Mouse (Mus musculus): ENCODE results near the gene Hoxc5.

Hoxc5 gene

DNA sequence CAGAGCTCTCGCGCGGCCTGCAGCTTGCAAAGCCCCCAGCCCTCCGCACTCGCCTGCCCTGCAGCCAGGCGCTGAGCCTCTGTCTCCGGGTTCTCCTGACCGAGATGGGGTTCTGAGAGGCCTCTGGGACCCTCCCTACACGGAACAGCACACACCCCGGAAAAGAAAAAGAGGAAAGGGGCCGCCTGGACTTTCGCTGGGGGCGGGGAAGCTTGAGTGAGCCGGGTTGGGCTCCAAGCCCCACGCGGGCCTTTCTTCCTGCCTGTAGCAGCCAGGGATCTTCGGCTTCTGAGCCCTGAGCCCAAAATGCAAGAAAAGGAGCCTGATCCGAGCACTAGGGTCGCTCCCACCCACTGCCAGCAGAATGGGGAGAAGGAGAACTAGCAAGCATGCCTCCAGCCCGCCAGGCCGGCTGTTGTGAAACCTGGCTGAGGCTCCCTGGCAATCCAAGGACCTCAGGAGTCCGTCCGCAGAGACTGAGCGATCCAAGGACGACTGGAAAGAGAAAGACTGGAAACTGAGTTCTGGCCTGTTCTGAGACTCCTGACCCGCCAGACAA lies 44.8 kb downstream of the Hoxc5 start:
- peak; percentile 84 for DNase-seq

DNA sequence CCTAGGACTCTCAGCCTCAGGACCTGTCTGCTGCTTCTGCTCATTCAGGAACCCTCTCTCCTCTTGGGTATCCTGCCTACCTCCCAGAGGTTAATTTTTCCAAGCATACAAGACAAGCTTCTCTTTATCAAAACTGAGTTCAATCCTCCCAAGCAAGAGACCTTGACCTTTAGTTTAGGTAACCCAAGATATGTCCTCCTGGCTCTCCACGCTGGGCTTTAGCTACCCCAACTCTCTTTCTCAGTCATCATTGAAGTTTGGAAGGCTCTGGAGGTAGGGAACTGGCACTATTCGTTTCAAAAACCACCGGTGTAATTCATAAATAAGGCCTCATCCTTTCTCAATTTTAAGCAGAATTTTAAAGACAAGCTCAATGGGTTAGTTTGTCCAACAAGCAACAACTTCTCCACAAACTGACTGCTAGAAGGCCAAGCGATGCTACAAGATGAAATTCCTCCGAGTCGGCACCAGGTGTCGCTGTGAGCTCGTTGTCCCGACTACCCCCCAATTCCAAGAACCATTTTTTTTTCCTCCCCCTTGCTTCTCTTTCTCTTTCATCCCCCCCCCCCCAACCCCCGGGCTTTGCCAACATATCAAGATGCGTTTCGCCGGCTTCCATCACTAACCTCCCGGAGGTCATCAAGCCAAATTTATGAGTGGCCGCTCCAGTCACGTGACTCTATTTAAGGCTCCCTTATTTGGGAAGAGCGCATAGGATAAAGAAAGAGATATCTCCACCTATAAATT lies 46.2 kb downstream of the Hoxc5 start:
- DNase-seq, result peak; percentile 90

DNA sequence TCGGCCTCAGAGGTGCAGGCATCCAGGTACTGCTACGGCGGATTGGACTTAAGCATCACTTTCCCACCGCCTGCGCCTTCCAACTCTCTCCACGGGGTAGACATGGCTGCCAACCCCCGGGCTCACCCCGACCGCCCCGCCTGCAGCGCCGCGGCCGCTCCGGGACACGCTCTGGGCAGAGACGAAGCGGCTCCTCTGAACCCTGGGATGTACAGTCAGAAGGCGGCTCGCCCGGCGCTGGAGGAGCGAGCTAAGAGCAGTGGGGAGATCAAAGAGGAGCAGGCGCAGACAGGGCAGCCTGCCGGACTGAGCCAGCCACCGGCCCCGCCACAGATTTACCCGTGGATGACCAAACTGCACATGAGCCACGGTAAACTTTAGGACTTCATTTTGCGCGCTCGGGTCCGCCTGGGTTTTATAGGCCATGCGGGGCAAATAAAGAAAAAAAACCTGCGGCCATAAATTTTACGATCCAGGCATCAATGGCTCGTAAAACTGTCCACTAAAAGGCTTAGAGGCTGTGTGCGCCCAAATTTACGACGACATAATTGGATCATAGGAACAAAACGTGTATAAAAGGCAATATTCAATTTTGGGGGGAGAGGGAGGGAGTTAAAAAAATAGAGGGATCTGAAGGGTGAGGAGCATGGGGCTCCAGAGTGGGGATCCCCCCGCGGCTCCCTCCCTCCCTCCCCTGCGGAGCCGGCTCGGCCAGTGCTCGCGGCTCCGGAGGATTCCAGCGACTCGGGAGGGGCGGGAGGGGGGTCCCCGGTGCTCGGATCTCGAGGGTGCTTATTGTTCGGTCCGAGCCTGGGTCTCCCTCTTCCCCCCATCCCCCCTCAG lies 47.1 kb downstream of the Hoxc5 start:
- DNase-seq, result peak; percentile 90

DNA sequence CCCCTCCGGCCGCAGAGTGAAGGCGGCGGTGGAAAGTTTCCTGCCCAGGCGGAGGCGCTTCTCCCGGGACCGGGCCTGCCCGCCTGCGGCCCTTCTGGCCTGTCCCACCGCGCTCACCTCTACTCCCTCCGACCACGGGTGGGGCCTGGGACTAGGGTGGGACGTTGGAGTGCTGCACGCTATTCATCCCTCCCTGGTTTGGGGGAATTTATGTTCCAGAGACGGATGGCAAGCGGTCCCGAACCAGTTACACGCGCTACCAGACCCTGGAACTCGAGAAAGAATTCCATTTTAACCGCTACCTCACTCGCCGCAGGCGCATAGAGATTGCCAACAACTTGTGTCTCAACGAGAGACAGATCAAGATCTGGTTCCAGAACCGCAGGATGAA lies 47.8 kb downstream of the Hoxc5 start:
- DNase-seq, result peak; percentile 89

DNA sequence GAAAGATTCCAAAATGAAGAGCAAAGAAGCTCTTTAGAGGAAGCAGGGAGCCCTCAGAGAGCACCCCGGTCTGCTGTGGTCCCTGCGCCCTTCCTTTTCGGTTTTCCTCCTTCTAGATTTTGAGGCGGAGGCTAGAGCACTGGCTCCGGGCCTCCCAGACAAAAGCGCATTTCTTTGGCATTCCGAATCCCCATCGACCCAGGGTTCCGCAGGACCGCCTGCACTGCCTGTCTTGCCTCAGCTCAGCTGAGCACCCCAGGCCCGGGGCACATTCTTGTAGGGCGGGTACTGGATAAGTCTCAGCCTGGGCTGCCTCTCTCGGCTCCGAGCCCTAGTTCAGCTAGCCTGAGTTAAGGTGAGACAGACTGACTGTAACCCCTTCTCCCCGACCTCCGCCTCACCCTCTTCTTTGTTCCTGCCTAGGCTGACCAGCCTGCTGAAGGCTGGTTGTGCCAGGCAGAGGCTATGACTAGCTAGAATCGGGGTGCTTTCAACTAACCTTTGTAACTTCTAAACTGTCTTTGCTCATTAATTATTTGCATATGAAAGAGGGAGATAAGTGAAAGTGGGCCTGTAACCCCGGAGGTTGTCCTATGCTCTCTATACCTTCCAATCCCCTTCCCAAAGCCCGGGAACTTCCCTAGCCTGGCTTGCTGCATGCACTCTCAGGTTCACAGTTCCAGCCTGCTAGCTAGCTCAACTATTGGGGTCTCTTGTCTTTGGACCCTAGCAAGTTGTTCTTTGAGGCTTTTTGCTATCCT lies 48.3 kb downstream of the Hoxc5 start:
- DNase-seq, result peak; percentile 83

DNA sequence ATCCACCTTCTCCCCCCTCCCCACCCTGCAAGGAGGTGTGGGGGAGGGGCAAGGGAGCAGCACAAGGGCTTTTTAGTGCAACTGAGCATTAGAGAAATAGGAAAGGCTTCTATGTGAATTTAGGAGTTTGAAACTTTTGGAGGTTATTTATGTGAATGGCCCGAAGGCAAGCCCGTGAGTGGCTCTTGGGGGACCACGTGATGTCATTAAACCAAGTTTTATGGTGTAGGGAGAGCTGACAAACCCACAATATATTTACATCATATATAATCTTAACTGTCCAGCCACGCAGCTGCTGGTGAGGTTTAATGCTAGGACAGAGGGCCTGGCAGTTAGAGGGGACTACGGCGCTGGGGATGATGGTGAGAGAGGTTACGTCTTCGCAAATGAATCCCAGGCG lies 51.4 kb downstream of the Hoxc5 start, which contains the start of gene Hoxc4:
Gene Hoxc4, plus strand, starts transcription at position 299 of the 400 bp plus-strand sequence.
- DNase-seq, result no peak

DNA sequence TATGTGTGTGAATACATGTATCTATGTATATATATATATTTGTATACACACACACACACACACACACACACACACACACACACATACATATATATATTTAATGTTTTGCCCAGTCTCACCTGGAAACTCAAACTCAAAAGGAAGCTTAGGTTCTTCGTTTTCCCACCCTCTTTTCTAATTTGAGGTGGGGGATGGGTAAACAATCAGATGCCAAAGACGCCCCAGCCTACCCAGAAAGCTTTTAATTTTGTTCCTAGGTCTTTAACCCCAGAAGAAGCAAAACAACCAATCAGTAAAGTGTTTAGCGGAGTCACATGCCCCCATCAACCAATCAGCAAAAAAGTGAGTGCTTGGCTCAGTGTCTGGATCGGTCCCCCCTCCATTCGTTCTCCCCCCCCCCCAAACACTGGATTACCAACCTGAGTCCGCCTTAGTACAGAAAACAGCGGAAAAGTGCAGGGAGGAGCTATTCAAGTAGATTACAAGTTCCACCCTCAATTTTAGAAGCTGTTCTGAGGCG lies 53.7 kb downstream of the Hoxc5 start:
- DNase-seq, result no peak

DNA sequence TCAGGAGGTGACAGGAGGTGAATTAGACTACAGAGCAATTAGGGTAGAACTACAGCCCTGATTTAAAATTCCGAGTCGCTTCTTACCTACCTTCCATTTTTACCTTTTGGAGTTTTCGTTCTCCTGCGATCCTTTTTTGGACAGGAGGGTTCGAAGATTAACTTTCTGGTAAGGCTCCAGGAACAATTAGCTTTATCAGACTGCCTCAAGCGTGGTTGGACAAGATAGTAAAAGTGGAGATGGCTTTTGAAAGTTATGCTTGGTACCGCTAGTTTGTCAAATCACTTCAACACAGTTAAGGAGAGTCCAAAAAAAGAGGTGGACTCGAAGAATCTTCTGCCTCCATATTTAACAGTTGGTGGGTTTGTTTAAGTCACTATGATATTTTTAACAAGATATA lies 54.3 kb downstream of the Hoxc5 start:
- DNase-seq, result no peak

DNA sequence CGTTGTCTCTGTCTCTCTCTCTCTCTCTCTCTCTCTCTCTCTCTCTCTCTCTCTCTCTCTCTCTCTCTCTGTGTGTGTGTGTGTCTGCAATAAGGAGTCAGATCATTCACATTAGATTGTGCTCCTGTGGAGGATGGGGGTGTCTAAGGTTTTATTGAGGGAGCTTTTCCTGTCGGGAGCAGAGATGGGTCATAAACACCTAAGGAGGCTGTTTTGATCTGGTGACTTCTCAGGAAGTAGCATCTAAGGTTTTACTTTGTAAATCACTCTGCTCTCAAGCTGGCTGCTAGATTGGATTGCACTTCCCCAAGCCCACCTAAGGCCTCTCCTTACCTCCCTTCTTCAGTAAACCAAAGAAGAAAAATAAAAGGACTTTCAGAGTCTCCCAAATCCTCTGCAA lies 56.9 kb downstream of the Hoxc5 start:
- DNase-seq, result no peak

DNA sequence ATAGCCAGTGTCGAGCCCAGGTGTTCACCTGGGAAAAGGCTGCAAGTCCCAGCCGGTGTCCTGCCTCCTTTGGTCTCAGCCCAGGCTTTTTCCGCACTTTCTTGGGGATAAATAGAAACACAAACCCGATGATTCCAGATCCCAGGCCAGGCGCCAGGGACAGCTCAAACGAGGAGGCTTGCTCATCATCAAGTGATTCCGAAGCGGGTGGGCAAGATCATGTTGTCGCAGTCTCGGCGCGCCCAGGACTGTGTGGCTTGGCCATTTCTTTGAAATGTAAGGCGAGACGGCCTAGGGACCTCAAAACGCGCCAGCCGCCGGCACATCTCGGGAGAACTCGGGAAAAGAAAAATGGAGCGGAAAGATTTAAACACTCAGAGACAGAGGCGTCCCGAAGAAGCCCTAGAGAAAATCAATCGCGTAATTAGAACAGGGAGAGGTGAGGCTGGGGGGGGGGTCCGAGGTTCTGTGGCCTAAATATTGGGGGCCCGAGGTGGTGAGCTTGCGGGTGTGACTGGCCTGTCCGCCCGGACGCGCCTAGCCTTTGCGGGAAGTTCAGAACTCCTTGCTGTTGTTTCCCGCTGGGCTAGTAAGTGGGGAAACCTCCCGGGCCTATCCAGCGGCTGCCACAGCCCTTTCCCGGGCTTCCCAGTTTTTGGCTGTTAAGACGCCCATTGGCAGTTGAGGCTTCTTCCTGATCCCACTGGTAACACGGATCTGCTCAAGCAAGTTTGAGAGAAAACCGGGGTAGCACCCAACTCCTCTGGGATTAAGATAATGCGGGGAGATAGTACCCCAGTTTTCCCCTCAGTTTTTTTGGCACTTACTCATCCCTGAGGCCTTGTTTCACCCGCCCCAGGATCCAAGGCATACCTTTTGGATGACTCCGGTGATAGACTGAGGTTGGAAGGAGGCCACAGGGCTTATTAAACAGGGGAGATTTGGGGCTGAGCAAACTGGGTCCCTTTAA lies 60.3 kb downstream of the Hoxc5 start:
- no peak for DNase-seq

DNA sequence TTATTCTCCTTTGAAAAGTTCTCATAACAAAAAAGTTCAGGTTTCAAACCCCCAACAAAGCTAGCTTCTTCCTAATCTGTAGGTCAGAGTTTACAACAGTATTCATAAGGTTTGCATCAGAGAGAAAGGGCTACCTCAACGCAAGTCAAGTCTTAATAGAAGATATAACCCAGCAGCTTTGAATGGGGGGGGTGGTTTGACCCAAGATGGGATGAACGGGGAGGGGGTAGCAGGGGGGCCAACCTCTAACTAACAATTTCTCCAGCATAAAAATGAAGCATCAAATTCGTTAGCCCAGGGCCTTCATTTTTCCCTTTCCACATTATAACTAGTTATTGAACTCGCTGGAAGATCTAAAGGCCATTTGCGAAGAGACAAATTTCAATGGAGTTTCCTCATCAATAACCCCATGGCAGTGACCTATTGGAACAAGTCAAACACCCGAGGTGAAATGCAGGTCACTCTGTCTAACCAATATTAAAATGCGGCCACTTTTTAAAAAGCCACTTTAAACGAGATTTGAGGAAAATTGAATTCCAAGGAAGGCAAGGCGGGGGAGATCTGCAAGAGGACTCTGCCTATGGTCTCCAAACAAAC lies 61.8 kb downstream of the Hoxc5 start:
- DNase-seq, result no peak

DNA sequence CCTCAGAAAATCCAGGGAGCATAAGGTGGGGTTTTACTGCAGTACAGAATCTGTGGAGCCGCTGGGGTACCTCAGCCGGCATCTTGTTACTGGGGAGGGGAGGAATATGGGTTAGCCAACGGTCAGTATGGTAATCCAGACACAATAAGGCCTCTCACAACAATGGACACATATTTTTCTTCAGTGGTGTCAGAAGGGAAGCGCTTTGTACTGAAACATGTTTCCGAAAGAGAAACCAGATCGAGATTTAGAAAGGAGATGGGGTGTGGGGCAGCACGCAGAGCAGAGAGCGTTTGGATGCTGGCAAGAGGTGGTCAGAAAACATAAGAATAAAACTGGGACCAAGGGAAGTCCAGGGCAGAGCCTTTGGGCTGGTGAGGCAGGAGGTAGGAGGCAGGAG lies 62.9 kb downstream of the Hoxc5 start:
- no peak for DNase-seq

DNA sequence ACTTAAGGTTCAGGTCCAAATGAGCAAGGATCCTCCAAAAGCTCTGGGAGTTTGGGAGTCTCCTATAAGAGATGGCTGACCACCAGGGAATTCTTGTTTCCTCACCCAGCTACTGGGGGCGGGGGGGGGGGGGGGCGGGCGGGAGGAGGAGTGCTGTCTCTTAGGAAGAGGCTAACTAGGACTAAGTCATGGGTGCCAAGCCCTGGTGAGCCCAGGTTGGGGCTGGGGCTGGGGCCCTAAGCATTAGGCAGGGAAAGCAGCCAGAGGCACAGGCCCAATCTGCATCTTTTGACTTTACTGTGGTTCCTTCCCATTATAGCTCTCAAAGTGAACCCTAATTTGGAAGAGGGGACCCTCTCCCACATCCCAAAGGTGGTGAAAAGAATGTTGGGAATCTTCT lies 64.9 kb downstream of the Hoxc5 start:
- no peak for DNase-seq

DNA sequence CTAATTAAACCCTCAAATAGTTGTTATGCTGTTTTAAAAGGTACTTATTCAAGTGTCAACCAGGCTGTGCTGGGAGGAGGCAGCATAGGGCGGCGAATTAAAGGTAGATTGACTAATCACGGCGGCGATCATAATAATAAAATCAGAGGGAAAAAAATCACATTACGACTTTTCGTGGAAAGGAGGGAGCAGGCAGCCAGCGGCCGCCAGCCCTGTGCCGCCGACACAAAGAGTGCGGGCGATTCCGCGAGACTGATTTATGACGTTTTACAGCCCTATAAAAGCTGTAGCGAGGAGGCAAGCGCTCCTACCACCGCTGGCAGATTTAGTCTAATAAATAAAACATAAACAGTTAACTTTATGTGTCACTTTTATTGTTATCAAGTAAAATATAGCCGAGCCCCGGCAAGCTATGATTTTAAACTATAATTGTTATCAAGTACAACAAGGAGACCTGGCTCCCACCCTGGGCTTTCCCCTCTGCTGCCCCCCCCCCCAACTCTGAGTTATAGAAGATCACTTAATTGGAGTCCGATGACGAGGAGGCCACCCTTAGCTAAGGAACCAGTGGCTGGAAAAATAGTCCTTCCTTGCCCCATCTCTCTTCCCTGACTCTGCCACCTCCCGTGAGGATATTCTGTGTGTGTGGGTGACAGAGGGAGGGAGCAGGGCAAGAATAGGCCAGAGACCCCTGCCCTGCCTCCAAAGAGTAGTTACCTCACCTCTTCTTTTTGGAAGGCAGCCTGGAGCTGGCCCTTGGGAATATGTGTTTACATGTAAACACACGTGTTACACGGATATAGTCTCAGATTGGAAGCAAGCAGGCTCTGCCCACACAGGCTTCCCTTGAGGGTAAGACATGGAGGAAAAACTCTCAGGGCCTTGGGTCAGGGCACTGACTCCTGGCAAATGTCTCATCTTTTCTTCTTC lies 65.7 kb downstream of the Hoxc5 start:
- DNase-seq, result no peak

DNA sequence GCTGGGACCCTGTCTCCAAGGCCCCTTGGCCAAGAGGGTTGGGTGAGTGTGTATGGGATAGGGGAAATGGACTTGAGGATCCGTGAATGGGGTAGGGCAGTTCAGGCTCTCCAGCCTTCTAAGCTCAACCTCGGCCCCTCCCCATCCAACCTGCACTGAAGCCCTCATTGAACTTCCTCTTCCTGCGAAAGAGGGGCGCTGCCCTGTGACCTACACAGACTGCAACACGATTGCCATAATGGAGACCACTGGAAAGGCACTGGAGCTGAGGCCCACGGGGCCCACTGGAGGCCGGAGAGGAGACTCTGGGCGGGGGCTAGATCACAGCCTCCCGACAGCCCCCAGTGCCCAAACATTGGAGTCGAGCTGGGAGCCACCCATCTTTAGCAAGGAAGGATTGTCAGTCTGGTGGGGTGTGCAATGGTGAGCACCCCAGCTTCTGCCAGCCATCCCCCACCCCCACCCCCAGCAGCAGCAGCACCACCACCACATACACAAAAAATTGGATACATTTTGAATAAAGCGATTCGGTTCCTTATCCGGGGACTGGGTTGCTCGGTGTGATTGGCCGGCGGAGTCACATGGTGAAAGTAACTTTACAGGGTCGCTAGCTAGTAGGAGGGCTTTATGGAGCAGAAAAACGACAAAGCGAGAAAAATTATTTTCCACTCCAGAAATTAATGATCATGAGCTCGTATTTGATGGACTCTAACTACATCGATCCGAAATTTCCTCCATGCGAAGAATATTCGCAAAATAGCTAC lies 67.0 kb downstream of the Hoxc5 start:
- peak; percentile 96 for DNase-seq

DNA sequence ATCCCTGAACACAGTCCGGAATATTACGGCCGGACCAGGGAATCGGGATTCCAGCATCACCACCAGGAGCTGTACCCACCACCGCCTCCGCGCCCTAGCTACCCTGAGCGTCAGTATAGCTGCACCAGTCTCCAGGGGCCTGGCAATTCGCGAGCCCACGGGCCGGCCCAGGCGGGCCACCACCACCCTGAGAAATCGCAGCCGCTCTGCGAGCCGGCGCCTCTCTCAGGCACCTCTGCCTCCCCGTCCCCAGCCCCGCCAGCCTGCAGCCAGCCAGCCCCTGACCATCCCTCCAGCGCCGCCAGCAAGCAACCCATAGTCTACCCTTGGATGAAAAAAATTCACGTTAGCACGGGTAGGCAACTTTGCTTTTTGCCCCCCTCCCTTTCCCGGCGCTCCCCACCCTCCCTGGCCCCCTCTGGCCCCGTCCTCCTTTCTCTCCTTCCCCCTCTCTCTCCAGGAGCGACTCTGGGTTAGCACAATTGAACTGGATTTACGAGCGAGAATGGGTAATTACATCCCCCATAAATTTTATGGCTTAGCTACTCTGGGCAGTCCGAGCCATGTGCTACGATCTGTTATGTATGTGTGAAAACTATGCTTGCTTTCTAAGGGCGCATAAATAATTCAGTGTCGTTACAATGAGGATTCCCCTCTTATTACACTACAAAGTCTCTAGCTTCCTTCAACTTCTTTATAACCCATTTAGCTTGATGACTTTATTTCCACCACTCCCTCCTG lies 67.7 kb downstream of the Hoxc5 start:
- no peak for DNase-seq

DNA sequence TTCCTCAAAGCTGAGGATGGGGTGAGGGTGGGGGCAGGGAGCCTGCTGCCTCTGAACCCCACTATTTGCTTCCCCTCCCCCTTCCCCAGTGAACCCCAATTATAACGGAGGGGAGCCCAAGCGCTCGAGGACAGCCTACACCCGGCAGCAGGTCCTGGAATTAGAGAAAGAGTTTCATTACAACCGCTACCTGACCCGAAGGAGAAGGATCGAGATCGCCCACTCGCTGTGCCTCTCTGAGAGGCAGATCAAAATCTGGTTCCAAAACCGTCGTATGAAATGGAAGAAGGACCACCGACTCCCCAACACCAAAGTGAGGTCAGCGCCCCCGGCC lies 68.3 kb downstream of the Hoxc5 start:
- DNase-seq, result no peak

DNA sequence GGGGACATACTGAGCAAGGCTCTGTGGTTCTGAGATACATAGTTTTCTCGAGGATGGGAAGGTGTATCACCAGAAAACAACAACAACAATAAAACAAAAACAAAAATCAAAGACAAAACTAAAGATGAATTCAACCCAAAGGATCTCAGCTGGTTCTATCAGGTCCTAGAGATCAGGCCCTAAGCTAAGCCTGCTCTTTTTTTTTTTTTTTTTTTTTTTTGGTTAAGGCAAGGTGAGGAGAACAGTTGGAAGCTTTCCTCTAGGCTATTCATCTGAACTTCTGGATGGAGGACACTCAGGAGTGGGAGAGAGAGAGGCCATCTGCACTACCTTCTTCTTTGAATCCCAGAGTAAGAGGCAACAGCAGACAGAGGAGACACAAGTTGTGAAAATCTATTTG lies 70.3 kb downstream of the Hoxc5 start:
- DNase-seq, result no peak

Measured in heart, adult 11 months (tissue).